8 mouse cellular contexts compared by ENCODE assay signal in the genomic region with DNA sequence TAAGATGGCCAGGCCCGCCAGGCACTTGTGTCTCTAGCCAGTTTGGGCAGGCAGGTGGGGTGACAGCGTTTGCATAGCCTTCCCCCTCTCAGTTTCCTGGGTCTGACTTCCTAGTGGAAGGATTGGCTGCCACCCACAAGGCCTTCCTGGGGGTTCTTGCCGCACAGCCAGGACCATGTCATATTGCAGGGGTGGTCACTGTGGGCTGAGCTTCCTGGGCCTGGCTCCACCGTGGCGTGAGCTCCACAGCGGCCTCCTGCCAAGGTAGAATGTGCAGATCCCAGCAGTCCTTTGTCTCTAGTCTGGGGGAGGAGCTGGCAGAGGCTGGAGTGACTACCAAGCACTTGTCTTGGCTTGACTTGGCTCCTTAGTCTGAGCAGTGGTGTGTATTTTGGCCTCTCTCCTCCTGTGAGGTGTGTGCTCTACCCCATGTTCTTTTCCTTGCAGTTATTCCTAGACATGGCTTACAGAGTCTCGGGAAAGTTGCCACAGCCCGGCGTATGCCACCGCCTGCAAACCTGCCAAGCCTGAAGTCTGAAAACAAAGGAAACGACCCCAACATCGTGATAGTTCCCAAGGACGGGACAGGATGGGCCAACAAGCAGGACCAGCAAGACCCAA. TPM values are rescaled to one million over a fixed set of nuclear protein-coding genes. Genes with fewer than 3 reads are reported as not detected.
DNase-seq lines count a peak whose midpoint lies in the region; ATAC-seq lines count a peak whose summit lies in the region.

No protein-coding gene starts in this region.

- H3K4me1 ChIP-seq in heart, embryonic 10.5 days, result peaks cover 64% of the 10 kb centered on the region
- H3K4me1 ChIP-seq in midbrain, embryonic 16.5 days (ENCODE audit: control insufficient read depth, insufficient read depth, low read length), result peaks cover 29% of the 10 kb centered on the region

- H3K4me2 ChIP-seq in midbrain, embryonic 16.5 days (ENCODE audit: low read length), result no peak overlapping the region

- DNase-seq in heart, adult 18-20 months, result peak; percentile 53 to 72
- DNase-seq in heart, postnatal 25 days (ENCODE audit: low spot score), result no peak
- DNase-seq in brain, adult 2 months (ENCODE audit: low read depth, low spot score), result peak; percentile 88
- no peak for DNase-seq in heart, embryonic 10.5 days (ENCODE audit: low spot score)
- peak; percentile 72 for DNase-seq in kidney, postnatal 14 days
- DNase-seq in spleen, postnatal 4 days (ENCODE audit: low spot score in 2 of 2), result no peak
- no peak for DNase-seq in adrenal gland, adult 8-10 months

- H3K27me3 ChIP-seq in heart, embryonic 10.5 days (ENCODE audit: insufficient read depth, poor library complexity, severe bottlenecking), result no peaks in the 10 kb centered on the region
- no peaks in the 10 kb centered on the region for H3K27me3 ChIP-seq in midbrain, embryonic 16.5 days (ENCODE audit: control insufficient read depth, insufficient read depth, low read depth, low read length)

- no peaks in the 10 kb centered on the region for H3K9me3 ChIP-seq in heart, embryonic 10.5 days
- no peaks in the 10 kb centered on the region for H3K9me3 ChIP-seq in midbrain, embryonic 16.5 days (replicated peaks; ENCODE audit: control insufficient read depth, low read length, poor library complexity, severe bottlenecking)

- peak overlapping the region; percentile 42; the same call in 1 of the 2 replicates for H3K27ac ChIP-seq in heart, embryonic 10.5 days
- H3K27ac ChIP-seq in midbrain, embryonic 16.5 days (ENCODE audit: low read length), result peak overlapping the region; percentile 39

- H3K4me3 ChIP-seq in heart, embryonic 10.5 days, result no peak overlapping the region
- H3K4me3 ChIP-seq in midbrain, embryonic 16.5 days (ENCODE audit: low read depth, low read length), result no peak overlapping the region

- 81% methylated on average over 13 of the region's 13 CpGs for WGBS in heart, embryonic 10.5 days
- 54% methylated on average over 13 of the region's 13 CpGs for WGBS in midbrain, embryonic 16.5 days

- intact Hi-C loops in heart, postnatal 25 days (cut with DNase I), result no loop called here

- H3K36me3 ChIP-seq in heart, embryonic 10.5 days, result peaks cover 51% of the 10 kb centered on the region
- H3K36me3 ChIP-seq in midbrain, embryonic 16.5 days (ENCODE audit: control insufficient read depth, insufficient read depth, low read length), result peaks cover 20% of the 10 kb centered on the region

- ATAC-seq in midbrain, embryonic 16.5 days, result peak; percentile 63

- H3K9ac ChIP-seq in midbrain, embryonic 16.5 days (ENCODE audit: low read depth, low read length), result no peak overlapping the region

RNA-seq across cellular contexts. Expression of a gene that starts 31.9 kb away (rescaled TPM):
- total RNA-seq in heart, adult 18-20 months (2021), result 10 to 100 TPM; 83.5 to 86.2 TPM
- total RNA-seq in heart, postnatal 25 days (2021), result 10 to 100 TPM; 79.0 to 89.8 TPM
- polyA plus RNA-seq in heart, embryonic 10.5 days (2016; fragmentation: Nextera tagmentation; extraction: Ambion mirVana), result 44.1 and 54.6 TPM in 2 replicates
- polyA plus RNA-seq in midbrain, embryonic 16.5 days (2015; fragmentation: Nextera tagmentation; extraction: Ambion mirVana), result 69.8 and 77.9 TPM in 2 replicates
- total RNA-seq in adrenal gland, adult 8-10 months (2022), result 100 to 1,000 TPM; 140 to 182 (median 166) TPM

RNA-seq across cellular contexts. Expression of a gene that starts 53.6 kb away (rescaled TPM):
- 10 to 100 TPM; 13.7 to 17.8 TPM for total RNA-seq in heart, adult 18-20 months (2021)
- total RNA-seq in heart, postnatal 25 days (2021), result 10 to 100 TPM; 13.5 to 14.9 TPM
- polyA plus RNA-seq in heart, embryonic 10.5 days (2016; fragmentation: Nextera tagmentation; extraction: Ambion mirVana), result 18.8 and 24.2 TPM in 2 replicates
- 36.4 and 36.5 TPM in 2 replicates for polyA plus RNA-seq in midbrain, embryonic 16.5 days (2015; fragmentation: Nextera tagmentation; extraction: Ambion mirVana)
- total RNA-seq in adrenal gland, adult 8-10 months (2022), result 10 to 100 TPM; 33.1 to 46.2 (median 38.4) TPM

Comparison
In these comparisons a context has a peak if more than half of its experiments do, and no peak if none do; other contexts are left out.
1. DNase-seq: peak in heart, adult 18-20 months (2 of 2), brain, adult 2 months (single experiment) and kidney, postnatal 14 days (single experiment); none in heart, postnatal 25 days (single experiment), heart, embryonic 10.5 days (single experiment), spleen, postnatal 4 days (0 of 2) and adrenal gland, adult 8-10 months (single experiment).